Mouse (Mus musculus): ENCODE results near the gene Olfr1502.

DNA sequence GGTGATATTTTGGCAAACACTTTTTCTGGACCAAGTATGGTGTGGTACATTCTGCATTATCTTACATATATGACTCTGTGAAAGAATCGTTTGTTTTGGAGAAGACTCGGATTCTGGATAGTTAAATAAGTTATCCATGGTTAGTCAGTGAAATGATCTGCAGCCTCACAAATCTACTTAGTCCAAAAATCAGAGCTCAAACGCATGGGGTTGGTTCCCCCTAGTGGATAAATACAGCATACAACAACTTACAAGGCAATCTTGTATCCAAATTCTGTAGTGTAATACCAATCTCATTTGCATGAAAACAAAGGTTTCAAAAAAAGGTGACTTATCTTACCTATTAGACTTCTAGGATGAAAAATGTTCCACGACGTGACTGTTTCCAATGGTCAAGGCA lies 42.8 kb upstream of the Olfr1502 start:
- TF ChIP-seq CTCF (IDR thresholded peaks at IDR 0.05; ENCODE audit: control insufficient read depth, insufficient read depth, low read length) (no peak), POLR2A (IDR thresholded peaks at IDR 0.05; ENCODE audit: borderline replicate concordance, control insufficient read depth, low read depth, low read length) (no peak)
